Mouse (Mus musculus): Measurements from ENCODE around the gene Prss36.

Prss36 gene

DNA sequence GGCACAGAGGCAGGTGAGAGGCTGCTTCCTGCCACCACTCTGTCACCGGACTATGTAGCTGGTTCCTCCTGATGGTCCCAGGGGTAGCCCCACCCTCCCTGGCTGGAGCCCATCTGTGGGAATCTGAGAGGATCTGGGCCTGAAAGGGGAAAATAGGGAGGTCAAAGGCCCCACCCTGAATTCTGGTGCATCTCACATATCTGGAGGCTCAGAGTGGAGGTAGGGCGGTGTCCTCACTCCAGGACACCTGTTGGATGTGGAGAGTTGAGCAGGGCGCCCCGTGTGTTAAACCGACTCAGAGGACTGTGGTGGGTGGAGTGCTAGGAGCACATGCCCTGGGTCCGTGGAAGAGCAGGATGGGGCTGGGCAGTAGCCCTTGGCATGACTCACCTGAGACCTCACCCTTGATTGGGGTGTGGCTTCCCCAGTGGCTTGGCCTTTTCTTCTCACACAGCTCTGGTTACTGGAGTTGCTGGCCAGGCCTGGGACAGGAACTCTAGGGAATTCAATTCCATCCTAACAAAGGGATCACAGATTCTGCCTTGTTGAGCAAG is at the start of gene Prss36:
TSS of gene Prss36 (minus strand) at position 256 of the 554 bp plus-strand sequence.
- POLR2A ChIA-PET, result interaction anchor here (0.6 to 9.5 kb wide), 16 partner anchors 11 to 176 kb away, joined by 3 to 120 read pairs (median 4); partner anchors contain the start of genes Fus (in 3 of the 4) and Kat8 (in 1 of the 4)
- CTCF ChIA-PET, result interaction anchor here in 3 of 4 experiments (0.6 to 8.3 kb wide), 6 partner anchors 11 to 79 kb away, joined by 3 to 54 read pairs (median 3); no protein-coding TSS in a partner anchor

DNA sequence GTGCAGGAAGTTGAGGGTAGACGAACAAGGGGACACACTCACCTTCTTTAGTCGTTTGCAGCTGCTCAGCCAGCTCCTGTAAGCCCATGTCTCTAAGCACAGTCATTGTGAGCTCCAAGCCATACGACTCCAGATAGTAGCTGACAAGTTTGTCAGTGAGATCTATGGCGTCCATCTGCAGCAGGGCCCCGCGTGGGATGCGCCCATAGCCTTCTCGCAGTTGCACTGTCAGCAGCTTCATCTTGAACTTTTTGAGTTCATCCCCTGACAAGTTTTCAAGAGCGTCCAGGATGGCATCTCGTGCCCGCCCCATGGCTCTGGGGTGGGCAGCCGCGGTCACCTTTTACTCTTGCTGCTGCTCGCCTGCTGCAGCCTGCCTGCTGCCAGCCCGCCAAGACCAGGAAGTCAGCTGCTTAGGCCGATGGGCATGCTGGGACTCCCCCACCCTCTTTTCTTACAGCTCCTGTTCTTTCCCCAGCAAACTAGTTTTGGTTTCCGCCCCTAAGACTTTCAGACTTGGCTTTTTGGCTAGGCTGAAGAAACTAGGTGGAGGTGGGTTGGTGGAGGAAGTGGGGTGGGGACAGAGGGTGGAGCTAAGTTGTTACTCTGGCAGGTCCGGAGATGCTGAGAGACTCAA is 46.9 kb upstream of the Prss36 start, which contains the start of gene Pycard:
TSS of gene Pycard (minus strand) at position 527 of the 637 bp plus-strand sequence.
- POLR2A ChIA-PET, result interaction anchor here (0.5 to 25.7 kb wide), 76 partner anchors 9 to 698 kb away, joined by 3 to 1128 read pairs (median 5); partner anchors contain the start of genes 9130023H24Rik (in 3 of the 4), Armc5 (in 3 of the 4), Fus (in 3 of the 4) and Kat8 (in 3 of the 4)
- CTCF ChIA-PET, result interaction anchor here (0.5 to 1.5 kb wide), 20 partner anchors 10 to 883 kb away, joined by 3 to 11 read pairs (median 4); partner anchors contain the start of genes 9130023H24Rik (in 1 of the 4) and Trim72 (in 1 of the 4)

- POLR2A ChIA-PET, result interaction anchor here (0.5 to 25.7 kb wide), 70 partner anchors 8 to 698 kb away, joined by 3 to 1128 read pairs (median 5); partner anchors contain the start of genes Fus (in 3 of the 4), Trim72 (in 3 of the 4), 9130023H24Rik (in 2 of the 4) and Armc5 (in 2 of the 4)
Observed at GRCm38 (mm10) chr7:127992488-127993340, 46.2 kb upstream of the Prss36 start.

DNA sequence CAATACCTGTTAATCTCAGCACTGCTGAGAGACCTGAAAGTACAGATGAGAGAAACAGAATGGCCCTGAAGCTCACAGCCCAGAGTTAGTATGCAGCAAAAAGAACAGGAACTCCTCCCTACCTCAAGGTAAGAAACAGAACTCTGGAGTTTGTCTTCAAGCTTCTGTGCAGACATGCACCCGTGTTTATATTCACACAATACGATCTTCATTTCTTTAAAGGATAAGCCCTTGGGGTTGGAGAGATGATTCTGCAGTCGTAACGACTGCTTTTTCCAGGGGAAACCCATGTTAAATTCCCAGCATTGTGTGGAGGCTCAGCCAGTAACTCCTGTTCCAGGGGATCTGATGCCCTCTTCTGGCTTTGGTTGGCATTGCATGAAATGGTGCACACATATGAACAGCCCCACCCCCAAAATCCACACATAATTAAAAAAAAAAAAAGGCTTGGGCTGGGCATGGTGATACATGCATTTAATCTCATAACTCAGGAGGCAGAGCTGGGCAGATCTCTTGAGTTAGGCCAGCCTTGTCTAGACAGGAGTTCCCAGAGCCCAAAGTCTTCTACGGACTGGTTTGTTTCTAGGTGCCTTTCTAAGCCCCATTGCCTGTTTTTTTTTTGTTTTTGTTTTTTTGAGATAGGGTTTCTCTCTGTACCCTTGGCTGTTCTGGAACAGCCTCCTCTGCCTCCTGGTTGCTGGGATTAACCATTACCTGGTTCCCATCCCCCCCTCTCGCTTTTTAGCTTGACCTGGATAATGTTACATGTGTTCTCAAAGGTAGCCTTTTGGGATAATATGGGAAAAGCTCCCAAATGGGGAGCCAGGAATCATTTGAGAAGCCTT is 45.3 kb upstream of the Prss36 start:
- ChIA-PET CTCF (interaction anchor here in 2 of 4 experiments (1.5 to 1.8 kb wide), 2 partner anchors 9 to 16 kb away, joined by 3 to 5 read pairs; no protein-coding TSS in a partner anchor), POLR2A (interaction anchor here (0.5 to 25.7 kb wide), 37 partner anchors 8 to 277 kb away, joined by 3 to 1128 read pairs (median 4); partner anchors contain the start of genes Fus (in 3 of the 4), Trim72 (in 2 of the 4), 9130023H24Rik (in 1 of the 4) and Kat8 (in 1 of the 4))

More at GRCm38 (mm10) chr7:127992488-127993340, 46.2 kb upstream of the Prss36 start:
- CTCF ChIA-PET, result interaction anchor here (0.5 to 1.8 kb wide), 17 partner anchors 9 to 882 kb away, joined by 3 to 9 read pairs (median 4); partner anchors contain the start of gene 9130023H24Rik (in 1 of the 4)

DNA sequence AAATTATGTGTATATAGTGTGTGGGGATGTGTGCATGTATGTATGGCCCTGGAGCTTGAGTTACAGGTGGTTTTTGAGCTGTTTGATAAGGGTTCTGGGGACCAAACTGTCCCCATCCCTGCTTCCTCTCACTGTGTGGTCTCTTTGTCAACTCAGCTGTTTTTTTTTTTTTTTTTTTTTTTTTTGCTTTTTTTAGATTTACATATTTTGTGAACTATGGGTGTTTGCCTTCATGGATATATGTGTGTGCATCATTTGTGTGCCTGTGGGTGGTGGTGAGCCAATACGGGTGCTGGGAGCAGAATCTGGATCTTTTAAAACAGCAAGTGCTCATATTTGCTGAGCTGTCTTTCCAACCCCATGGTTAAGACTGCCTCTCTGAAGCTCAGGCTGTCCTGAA is 42.4 kb upstream of the Prss36 start:
- ChIA-PET CTCF (interaction anchor here (0.5 to 1.0 kb wide), 8 partner anchors 15 to 736 kb away, joined by 3 to 12 read pairs (median 4); no protein-coding TSS in a partner anchor), POLR2A (interaction anchor here (0.6 to 27.8 kb wide), 26 partner anchors 1 to 752 kb away, joined by 3 to 1128 read pairs (median 4); partner anchors contain the start of genes Fus (in 3 of the 4), Trim72 (in 2 of the 4), Kat8 (in 1 of the 4) and Prss8 (in 1 of the 4))

- CTCF ChIA-PET, result no interaction called here
Observed at GRCm38 (mm10) chr7:127980606-127981005, 34.1 kb upstream of the Prss36 start.

GRCm38 (mm10) chr7:127978856-127979255 is 32.3 kb upstream of the Prss36 start:
- CTCF ChIA-PET, result no interaction called here
- POLR2A ChIA-PET, result interaction anchor here (0.6 to 27.8 kb wide), 14 partner anchors 3 to 187 kb away, joined by 3 to 1128 read pairs (median 3); partner anchors contain the start of genes Fus (in 2 of the 4), Pycard (in 2 of the 4), Gm21974 (in 1 of the 4) and Vkorc1 (in 1 of the 4)

More at GRCm38 (mm10) chr7:127980606-127981005, 34.1 kb upstream of the Prss36 start:
- POLR2A ChIA-PET, result interaction anchor here (0.7 to 27.8 kb wide), 16 partner anchors 5 to 1017 kb away, joined by 3 to 1128 read pairs (median 4); partner anchors contain the start of genes Fus (in 2 of the 4) and Pycard (in 2 of the 4)

DNA sequence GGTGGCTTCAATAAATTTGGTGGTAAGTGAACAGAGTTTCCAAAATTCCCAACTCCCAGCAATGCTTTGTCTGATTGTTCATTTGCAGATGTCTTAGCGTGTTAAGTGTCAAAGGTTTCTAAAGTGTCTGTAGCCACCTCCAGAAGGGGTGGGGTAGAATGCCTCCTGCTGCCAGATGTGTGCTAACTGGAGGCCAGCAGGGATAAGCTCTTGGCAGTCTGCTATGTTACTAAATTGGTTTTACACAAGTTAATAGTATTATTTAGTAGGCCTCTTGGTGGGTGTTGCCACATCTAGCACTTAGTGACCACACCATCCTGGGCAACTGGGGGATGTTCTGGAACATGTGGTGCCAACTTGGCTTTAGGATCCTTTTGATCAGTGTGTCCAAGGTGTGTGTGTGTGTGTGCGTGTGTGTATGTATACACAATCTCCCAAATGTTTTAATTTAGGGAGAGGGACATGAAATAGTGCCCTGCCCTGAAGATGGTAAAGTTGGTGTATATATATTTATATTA is 27.9 kb upstream of the Prss36 start:
- POLR2A ChIA-PET, result interaction anchor here in 3 of 4 experiments (0.7 to 27.8 kb wide), 27 partner anchors 1 to 718 kb away, joined by 3 to 1128 read pairs (median 5); partner anchors contain the start of genes Pycard (in 3 of the 3), Kat8 (in 2 of the 3), Fus (in 1 of the 3) and Prss36 (in 1 of the 3)
- CTCF ChIA-PET, result interaction anchor here in 1 of 4 experiments (0.9 to 1.0 kb wide), 2 partner anchors 9 to 14 kb away, joined by 3 to 4 read pairs; no protein-coding TSS in a partner anchor

- CTCF ChIA-PET, result interaction anchor here (0.6 to 1.7 kb wide), 8 partner anchors 26 to 278 kb away, joined by 3 to 11 read pairs (median 4); no protein-coding TSS in a partner anchor
Observed at GRCm38 (mm10) chr7:127967922-127968828, 21.6 kb upstream of the Prss36 start.

GRCm38 (mm10) chr7:127967004-127967921 is 20.7 kb upstream of the Prss36 start, which contains the start of gene Fus:
Gene Fus (plus strand): TSS chr7:127967457.
- POLR2A ChIA-PET, result interaction anchor here (0.6 to 27.8 kb wide), 159 partner anchors 8 to 1093 kb away, joined by 3 to 1128 read pairs (median 5); partner anchors contain the start of genes Kat8 (in 4 of the 4), 9130023H24Rik (in 3 of the 4), Gm21974 (in 3 of the 4) and Prss36 (in 3 of the 4)
- CTCF ChIA-PET, result interaction anchor here in 3 of 4 experiments (0.5 to 1.7 kb wide), 9 partner anchors 27 to 227 kb away, joined by 3 to 11 read pairs (median 4); no protein-coding TSS in a partner anchor

More at GRCm38 (mm10) chr7:127967922-127968828, 21.6 kb upstream of the Prss36 start:
- POLR2A ChIA-PET, result interaction anchor here (0.5 to 27.8 kb wide), 158 partner anchors 9 to 1664 kb away, joined by 3 to 1128 read pairs (median 5); partner anchors contain the start of genes 9130023H24Rik (in 3 of the 4), Gm21974 (in 3 of the 4), Kat8 (in 3 of the 4) and Prss36 (in 3 of the 4)

GRCm38 (mm10) chr7:127966371-127966918 is 19.9 kb upstream of the Prss36 start:
- CTCF ChIA-PET, result interaction anchor here (0.5 to 1.5 kb wide), 10 partner anchors 23 to 309 kb away, joined by 3 to 11 read pairs (median 3); no protein-coding TSS in a partner anchor
- POLR2A ChIA-PET, result interaction anchor here (0.6 to 27.8 kb wide), 105 partner anchors 7 to 696 kb away, joined by 3 to 1128 read pairs (median 8); partner anchors contain the start of genes Prss36 (in 3 of the 4), Pycard (in 3 of the 4), Setd1a (in 3 of the 4) and 9130023H24Rik (in 2 of the 4)

DNA sequence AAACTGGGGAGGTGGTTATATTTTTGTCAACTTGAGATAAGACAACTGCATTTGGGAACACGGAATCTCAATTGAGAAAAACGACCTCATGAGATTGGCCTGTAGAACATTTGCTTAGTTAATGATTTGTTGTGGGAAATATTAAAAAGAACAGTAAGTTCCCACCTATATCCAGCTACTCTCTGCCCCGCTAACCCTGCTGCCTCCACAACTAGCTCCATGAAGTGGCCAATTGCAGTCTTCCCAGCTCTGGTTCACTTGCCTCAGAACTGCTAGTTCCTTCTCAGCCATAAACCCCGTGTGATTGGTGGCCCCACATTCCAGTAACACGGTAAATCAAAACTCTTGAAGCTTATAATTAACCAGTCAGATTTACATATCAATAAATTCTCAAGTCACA is 12.8 kb upstream of the Prss36 start:
- ChIA-PET POLR2A (interaction anchor here in 3 of 4 experiments (0.8 to 3.6 kb wide), 11 partner anchors 9 to 47 kb away, joined by 3 to 39 read pairs (median 4); partner anchors contain the start of genes Fus (in 2 of the 3), Kat8 (in 1 of the 3) and Pycard (in 1 of the 3)), CTCF (interaction anchor here in 1 of 4 experiments (0.7 to 2.2 kb wide), 3 partner anchors 24 to 302 kb away, joined by 3 to 7 read pairs (median 4); no protein-coding TSS in a partner anchor)
